Comparison of ENCODE assay signal across 9 mouse cellular contexts in genomic region chr2:35692272-35692900, GRCm38 (mm10).
A peak's percentile ranks its signal among the peaks of the same experiment; 100 is the strongest.
DNase-seq lines count a peak whose midpoint lies in the region; ATAC-seq and TF ChIP-seq lines count a peak whose summit lies in the region.
"Had no signal": no experiment of that assay in that cellular context is flagged by ENCODE, and none has a peak within 500 bp of the region (broad histone marks: within the 10 kb centered on the region; RNA-seq: fewer than 3 reads in every experiment).

No protein-coding gene starts in this region.

- H3K27ac ChIP-seq in left cerebral cortex, adult 2 months, result peak overlapping the region; percentile 10; the same call in 1 of the 2 replicates
- H3K27ac ChIP-seq in intestine, embryonic 15.5 days, result peak overlapping the region; percentile 89
- no peak overlapping the region for H3K27ac ChIP-seq in limb, embryonic 11.5 days (replicated peaks; ENCODE audit: low read depth, low read length)
- peak overlapping the region; percentile 46; the same call in 1 of the 2 replicates for H3K27ac ChIP-seq in neural tube, embryonic 15.5 days (replicated peaks)

- H3K9me3 ChIP-seq in intestine, embryonic 15.5 days, result no peaks in the 10 kb centered on the region
- H3K9me3 ChIP-seq in limb, embryonic 11.5 days (ENCODE audit: control insufficient read depth, low read length), result no peaks in the 10 kb centered on the region
- no peaks in the 10 kb centered on the region for H3K9me3 ChIP-seq in neural tube, embryonic 15.5 days (replicated peaks)
- H3K9me3 ChIP-seq: midbrain, embryonic 12.5 days had no signal

- no peak for TF ChIP-seq CTCF in left cerebral cortex, adult 2 months (IDR thresholded peaks at IDR 0.05)

- H3K4me2 ChIP-seq in intestine, embryonic 15.5 days (replicated peaks), result peak overlapping the region; percentile 51
- H3K4me2 ChIP-seq in limb, embryonic 11.5 days (ENCODE audit: low read depth, severe bottlenecking), result no peak overlapping the region
- H3K4me2 ChIP-seq in neural tube, embryonic 15.5 days, result no peak overlapping the region

- peak; percentile 18 for ATAC-seq in intestine, embryonic 15.5 days
- ATAC-seq in limb, embryonic 11.5 days (ENCODE audit: insufficient number of reproducible peaks, low FRiP score, low TSS enrichment, low read depth), result no peak
- ATAC-seq in neural tube, embryonic 15.5 days (ENCODE audit: low FRiP score), result no peak
- ATAC-seq in megakaryocyte progenitor cell, adult 5-6 weeks (replicated peaks; ENCODE audit: poor library complexity), result no peak

- no peaks in the 10 kb centered on the region for H3K36me3 ChIP-seq in intestine, embryonic 15.5 days
- H3K36me3 ChIP-seq in limb, embryonic 11.5 days (ENCODE audit: control insufficient read depth, insufficient read depth, low read length), result no peaks in the 10 kb centered on the region
- H3K36me3 ChIP-seq in neural tube, embryonic 15.5 days, result no peaks in the 10 kb centered on the region
- H3K36me3 ChIP-seq: midbrain, embryonic 12.5 days had no signal

- H3K4me3 ChIP-seq in left cerebral cortex, adult 2 months, result no peak overlapping the region
- peak overlapping the region; percentile 20 for H3K4me3 ChIP-seq in intestine, embryonic 15.5 days (replicated peaks)
- H3K4me3 ChIP-seq in limb, embryonic 11.5 days (ENCODE audit: low read depth, low read length), result no peak overlapping the region
- no peak overlapping the region for H3K4me3 ChIP-seq in neural tube, embryonic 15.5 days (replicated peaks)
- H3K4me3 ChIP-seq: midbrain, embryonic 12.5 days had no signal

- H3K27me3 ChIP-seq in intestine, embryonic 15.5 days (replicated peaks), result no peaks in the 10 kb centered on the region
- H3K27me3 ChIP-seq in limb, embryonic 11.5 days (ENCODE audit: control insufficient read depth, insufficient read depth, low read length), result no peaks in the 10 kb centered on the region
- H3K27me3 ChIP-seq in neural tube, embryonic 15.5 days (replicated peaks), result no peaks in the 10 kb centered on the region

- H3K9ac ChIP-seq in intestine, embryonic 15.5 days, result peak overlapping the region; percentile 36
- H3K9ac ChIP-seq in limb, embryonic 11.5 days (ENCODE audit: low read length), result peak overlapping the region; percentile 4; the same call in 1 of the 2 replicates
- no peak overlapping the region for H3K9ac ChIP-seq in neural tube, embryonic 15.5 days (replicated peaks)
- H3K9ac ChIP-seq: midbrain, embryonic 12.5 days had no signal

- peaks cover 96% of the 10 kb centered on the region for H3K4me1 ChIP-seq in intestine, embryonic 15.5 days (replicated peaks)
- H3K4me1 ChIP-seq in limb, embryonic 11.5 days (ENCODE audit: control insufficient read depth, insufficient read depth, low read length), result peaks cover 69% of the 10 kb centered on the region
- peaks cover 92% of the 10 kb centered on the region for H3K4me1 ChIP-seq in neural tube, embryonic 15.5 days

- intact Hi-C loops in left cerebral cortex, adult 2 months (cut with DNase I), result no loop called here

- no peak for DNase-seq in left cerebral cortex, adult 2 months (ENCODE audit: extremely low spot score in 1 of 2, low spot score in 2 of 2)
- no peak for DNase-seq in left cerebral cortex, adult 11 months (ENCODE audit: low spot score)
- DNase-seq in limb, embryonic 11.5 days (ENCODE audit: low spot score), result no peak
- DNase-seq in urinary bladder, postnatal 4 days (ENCODE audit: low spot score in 2 of 2), result no peak
- DNase-seq in left cerebral cortex, adult 18-20 months (ENCODE audit: low spot score in 2 of 2), result no peak

- WGBS in intestine, embryonic 15.5 days, result 67% methylated on average over 11 of the region's 11 CpGs
- 87% methylated on average over 11 of the region's 11 CpGs for WGBS in limb, embryonic 11.5 days
- WGBS in neural tube, embryonic 15.5 days, result 90% methylated on average over 11 of the region's 11 CpGs
